Mouse (Mus musculus): ENCODE measurements around the gene Dkkl1. TPM values are rescaled to one million over a fixed set of nuclear protein-coding genes. Genes with fewer than 3 reads are reported as not detected.
A peak's percentile ranks its signal among the peaks of the same experiment; 100 is the strongest.

Dkkl1 gene
- polyA plus RNA-seq, 1 experiment, result not detected

- Histone ChIP-seq H3K4me1 (ENCODE audit: control insufficient read depth, insufficient read depth, low read length) (no peaks in the 10 kb centered on the region), H3K4me3 (ENCODE audit: insufficient read depth, low read length) (no peak within 1 kb of the TSS), H3K27ac (ENCODE audit: insufficient read depth, low read length) (no peak within 1 kb of the TSS)
- TF ChIP-seq POLR2A (IDR thresholded peaks at IDR 0.05; ENCODE audit: low read depth, low read length), result no peak
- no peak for TF ChIP-seq CTCF (IDR thresholded peaks at IDR 0.05; ENCODE audit: borderline replicate concordance, insufficient read depth, low read length)
Measured at GRCm38 (mm10) chr7:45238723-45239496, 27.0 kb upstream of the Dkkl1 start, which contains the start of gene Cd37. Gene Cd37 (minus strand): TSS chr7:45239115.

- H3K27ac ChIP-seq (ENCODE audit: insufficient read depth, low read length), result no peak overlapping the region
- no peaks in the 10 kb centered on the region for H3K4me1 ChIP-seq (ENCODE audit: control insufficient read depth, insufficient read depth, low read length)
- H3K4me3 ChIP-seq (ENCODE audit: insufficient read depth, low read length), result no peak overlapping the region
- TF ChIP-seq CTCF (IDR thresholded peaks at IDR 0.05; ENCODE audit: borderline replicate concordance, insufficient read depth, low read length), result no peak
- TF ChIP-seq POLR2A (IDR thresholded peaks at IDR 0.05; ENCODE audit: low read depth, low read length), result no peak
Measured at GRCm38 (mm10) chr7:45237747-45238699, 26.1 kb upstream of the Dkkl1 start.

GRCm38 (mm10) chr7:45235656-45236180 lies 23.8 kb upstream of the Dkkl1 start:
- Histone ChIP-seq H3K4me3 (ENCODE audit: insufficient read depth, low read length) (no peak overlapping the region), H3K4me1 (ENCODE audit: control insufficient read depth, insufficient read depth, low read length) (no peaks in the 10 kb centered on the region), H3K27ac (ENCODE audit: insufficient read depth, low read length) (no peak overlapping the region)
- TF ChIP-seq CTCF (IDR thresholded peaks at IDR 0.05; ENCODE audit: borderline replicate concordance, insufficient read depth, low read length) (no peak), POLR2A (IDR thresholded peaks at IDR 0.05; ENCODE audit: low read depth, low read length) (no peak)

GRCm38 (mm10) chr7:45234922-45235571 lies 23.1 kb upstream of the Dkkl1 start:
- no peak for TF ChIP-seq CTCF (IDR thresholded peaks at IDR 0.05; ENCODE audit: borderline replicate concordance, insufficient read depth, low read length)
- TF ChIP-seq POLR2A (IDR thresholded peaks at IDR 0.05; ENCODE audit: low read depth, low read length), result 0 out of 2 replicates have a peak, but pooled peaks have one; percentile 6
- Histone ChIP-seq H3K27ac (ENCODE audit: insufficient read depth, low read length) (no peak overlapping the region), H3K4me1 (ENCODE audit: control insufficient read depth, insufficient read depth, low read length) (no peaks in the 10 kb centered on the region), H3K4me3 (ENCODE audit: insufficient read depth, low read length) (no peak overlapping the region)

- H3K4me3 ChIP-seq (ENCODE audit: insufficient read depth, low read length), result no peak overlapping the region
- no peaks in the 10 kb centered on the region for H3K4me1 ChIP-seq (ENCODE audit: control insufficient read depth, insufficient read depth, low read length)
- no peak for TF ChIP-seq POLR2A (IDR thresholded peaks at IDR 0.05; ENCODE audit: low read depth, low read length)
- TF ChIP-seq CTCF (IDR thresholded peaks at IDR 0.05; ENCODE audit: borderline replicate concordance, insufficient read depth, low read length), result no peak
- no peak overlapping the region for H3K27ac ChIP-seq (ENCODE audit: insufficient read depth, low read length)
Measured at GRCm38 (mm10) chr7:45234333-45234841, 22.4 kb upstream of the Dkkl1 start.

GRCm38 (mm10) chr7:45233580-45234332 lies 21.8 kb upstream of the Dkkl1 start:
- Histone ChIP-seq H3K4me3 (ENCODE audit: insufficient read depth, low read length) (no peak overlapping the region), H3K27ac (ENCODE audit: insufficient read depth, low read length) (no peak overlapping the region), H3K4me1 (ENCODE audit: control insufficient read depth, insufficient read depth, low read length) (no peaks in the 10 kb centered on the region)
- TF ChIP-seq CTCF (IDR thresholded peaks at IDR 0.05; ENCODE audit: borderline replicate concordance, insufficient read depth, low read length) (no peak), POLR2A (IDR thresholded peaks at IDR 0.05; ENCODE audit: low read depth, low read length) (no peak)

GRCm38 (mm10) chr7:45232716-45233465 lies 20.9 kb upstream of the Dkkl1 start:
- no peak overlapping the region for H3K27ac ChIP-seq (ENCODE audit: insufficient read depth, low read length)
- H3K4me3 ChIP-seq (ENCODE audit: insufficient read depth, low read length), result no peak overlapping the region
- no peaks in the 10 kb centered on the region for H3K4me1 ChIP-seq (ENCODE audit: control insufficient read depth, insufficient read depth, low read length)
- no peak for TF ChIP-seq POLR2A (IDR thresholded peaks at IDR 0.05; ENCODE audit: low read depth, low read length)
- no peak for TF ChIP-seq CTCF (IDR thresholded peaks at IDR 0.05; ENCODE audit: borderline replicate concordance, insufficient read depth, low read length)

GRCm38 (mm10) chr7:45231941-45232340 lies 20.0 kb upstream of the Dkkl1 start:
- Histone ChIP-seq H3K27ac (ENCODE audit: insufficient read depth, low read length) (no peak overlapping the region), H3K4me3 (ENCODE audit: insufficient read depth, low read length) (no peak overlapping the region), H3K4me1 (ENCODE audit: control insufficient read depth, insufficient read depth, low read length) (no peaks in the 10 kb centered on the region)
- TF ChIP-seq POLR2A (IDR thresholded peaks at IDR 0.05; ENCODE audit: low read depth, low read length) (no peak), CTCF (IDR thresholded peaks at IDR 0.05; ENCODE audit: borderline replicate concordance, insufficient read depth, low read length) (no peak)

Measured in embryonic fibroblast, embryonic 13.5 days (primary cell).